Mouse (Mus musculus) adrenal gland, adult 2 months (tissue): Measurements from ENCODE around the gene Ephx4. TPM values are rescaled to one million over a fixed set of nuclear protein-coding genes. Genes with fewer than 3 reads are reported as not detected.

Experiments
- DNase-seq: peaks from one replicate; pipeline ENCODE4 v3.0.0; 2021
- polyA plus RNA-seq: library from polyadenylated mRNA; depleted of rRNA; stranded (reverse); fragments of >200 nt; gene quantifications from 2 replicates; pipeline ENCODE4 v1.2.3, GENCODE M21; 2012; rRNA removed
- total RNA-seq, 2 experiments: library from RNA; stranded (reverse); gene quantifications; 2 replicates each; pipeline ENCODE4 v1.2.3; 2021

The Ephx4 gene
- total and polyA plus RNA-seq, 3 experiments: 0.89 to 1.5 (median 1.1) TPM

- DNase-seq: no peak
Measured at GRCm38 (mm10) chr5:107434001-107434400, 31.5 kb downstream of the Ephx4 start.

GRCm38 (mm10) chr5:107436185-107436584, 33.6 kb downstream of the Ephx4 start:
- no peak for DNase-seq

DNA sequence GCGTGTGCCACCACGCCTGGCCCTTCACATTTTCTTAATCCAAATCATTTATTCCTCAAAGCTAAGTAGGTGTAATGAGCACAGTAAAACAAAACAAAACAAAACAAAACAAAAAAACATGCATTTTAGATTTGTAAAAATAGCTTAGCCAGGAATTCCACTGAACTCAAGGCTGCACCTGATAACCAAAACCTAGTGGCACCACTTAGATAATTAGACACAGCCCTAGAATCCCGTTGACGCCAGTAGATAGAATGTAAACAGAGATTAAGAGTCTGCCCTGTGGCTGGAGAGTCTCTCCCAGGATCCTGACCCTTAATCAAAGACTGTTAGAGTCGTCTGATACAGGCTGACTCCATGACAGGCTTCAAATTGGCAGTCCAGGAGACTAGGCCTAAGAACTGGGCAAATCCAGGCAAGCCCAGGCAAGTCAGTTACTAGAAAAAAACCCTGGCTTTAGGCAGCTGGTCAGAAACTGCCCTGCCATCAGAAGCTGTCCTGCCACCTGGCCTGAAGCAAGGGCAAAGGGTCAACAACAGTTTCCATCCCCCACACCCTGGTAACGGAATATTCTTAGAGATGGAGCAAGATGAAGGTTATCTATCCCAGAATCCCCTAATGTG, 34.2 kb downstream of the Ephx4 start:
- DNase-seq: no peak

- DNase-seq: peak; percentile 94
Measured at GRCm38 (mm10) chr5:107437464-107438281, 35.1 kb downstream of the Ephx4 start, which contains the start of gene Btbd8. Gene Btbd8, plus strand, starts transcription at chr5:107437997.

DNA sequence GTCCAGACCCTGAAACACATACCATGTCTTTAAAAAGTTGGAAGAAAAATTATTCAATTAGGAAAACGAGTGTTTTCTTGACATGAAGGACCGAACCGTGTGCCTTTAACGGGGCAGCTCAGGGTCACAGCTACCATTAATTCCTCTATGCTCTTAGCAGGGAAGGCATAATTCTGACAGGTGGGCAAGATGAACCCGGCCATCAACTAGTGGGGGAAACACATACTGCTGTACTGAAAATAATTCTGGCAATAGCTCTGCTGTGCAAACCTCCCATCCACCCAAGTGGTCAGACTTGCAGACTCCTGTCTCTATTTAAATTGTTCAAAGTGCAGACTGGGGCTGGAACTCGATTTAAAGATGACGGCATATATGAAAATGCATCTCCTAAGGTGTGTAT, 35.8 kb downstream of the Ephx4 start:
- no peak for DNase-seq

GRCm38 (mm10) chr5:107441881-107442280, 39.3 kb downstream of the Ephx4 start:
- DNase-seq: no peak

DNA sequence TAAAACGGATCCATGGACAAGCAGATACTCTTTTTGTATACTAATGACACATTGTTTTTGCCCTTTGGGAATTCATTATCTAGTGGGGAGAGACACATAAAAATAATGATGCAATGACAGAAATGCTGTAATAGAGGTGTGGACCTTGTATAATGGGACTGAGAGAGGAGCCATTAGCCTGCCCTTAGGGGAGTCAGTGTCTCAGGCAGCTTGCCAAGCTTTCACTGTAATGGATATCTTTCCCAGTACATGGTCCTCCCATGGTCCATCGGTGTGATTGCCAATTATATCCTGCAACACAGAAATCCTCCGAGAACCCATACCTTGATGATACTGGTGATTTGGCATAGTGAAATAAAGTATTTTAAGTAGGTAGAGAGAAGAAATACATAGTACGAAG, 41.7 kb downstream of the Ephx4 start:
- DNase-seq: no peak

DNA sequence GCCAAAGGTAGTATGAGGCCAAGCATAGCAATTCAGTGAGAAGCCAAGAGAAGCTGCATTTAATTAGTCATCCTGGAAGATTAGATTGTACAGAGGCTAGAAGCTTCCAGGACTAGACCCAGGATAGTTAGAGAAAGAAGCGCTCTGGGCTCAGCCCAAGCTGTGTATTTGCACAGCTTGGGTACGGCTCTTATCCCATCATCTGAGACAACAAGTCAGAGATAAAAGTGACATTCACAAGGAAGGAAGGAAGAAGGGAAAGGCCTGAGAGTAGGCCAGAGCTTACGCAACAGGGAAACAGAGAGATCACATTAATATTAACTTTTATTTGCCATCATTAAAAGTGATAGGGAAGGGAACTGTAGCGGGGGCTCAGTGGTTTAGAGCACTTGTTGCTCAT, 45.4 kb downstream of the Ephx4 start:
- DNase-seq: no peak

DNA sequence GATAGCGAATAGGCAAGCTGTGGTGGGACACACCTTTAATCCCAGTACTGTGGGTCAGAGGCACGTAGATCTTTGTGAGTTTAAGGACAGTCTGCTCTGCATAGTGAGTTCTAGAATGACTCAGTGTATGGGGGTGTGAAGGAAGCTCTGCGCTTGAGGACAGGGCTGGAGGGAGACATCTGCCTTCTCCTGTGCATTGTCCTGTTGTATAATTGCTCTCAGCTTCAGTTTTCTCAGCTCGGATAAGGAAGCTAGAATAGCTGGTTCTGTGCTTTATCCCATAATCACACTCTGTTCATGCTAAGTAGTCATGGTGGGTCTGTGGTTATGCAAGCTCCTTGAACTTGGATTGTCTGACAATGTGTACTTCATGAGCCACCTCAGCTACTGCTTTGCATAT, 46.2 kb downstream of the Ephx4 start:
- no peak for DNase-seq

DNA sequence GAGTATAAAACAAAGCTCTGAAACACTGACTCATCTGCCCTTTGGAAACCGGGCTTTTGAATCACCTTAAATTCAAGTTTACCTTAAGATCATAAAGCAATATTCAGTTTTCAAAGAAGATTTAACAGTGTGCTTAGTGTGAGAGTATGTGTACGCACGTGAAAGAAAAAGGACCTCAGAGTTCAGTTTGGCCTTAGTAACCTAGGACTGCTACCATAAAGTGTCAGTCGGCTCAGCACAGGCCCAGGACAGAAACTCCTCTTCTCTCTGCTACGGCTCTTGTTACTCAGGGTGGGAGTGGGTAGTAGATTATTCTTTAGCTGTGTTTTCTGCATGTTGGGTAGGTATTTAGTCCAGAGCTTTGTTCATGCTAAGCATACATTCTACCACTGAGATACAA, 47.1 kb downstream of the Ephx4 start:
- DNase-seq: no peak

- no peak for DNase-seq
Measured at GRCm38 (mm10) chr5:107450299-107450698, 47.8 kb downstream of the Ephx4 start.

- no peak for DNase-seq
Measured at GRCm38 (mm10) chr5:107462147-107463076, 59.9 kb downstream of the Ephx4 start.

GRCm38 (mm10) chr5:107466501-107466900, 64.0 kb downstream of the Ephx4 start:
- no peak for DNase-seq

DNA sequence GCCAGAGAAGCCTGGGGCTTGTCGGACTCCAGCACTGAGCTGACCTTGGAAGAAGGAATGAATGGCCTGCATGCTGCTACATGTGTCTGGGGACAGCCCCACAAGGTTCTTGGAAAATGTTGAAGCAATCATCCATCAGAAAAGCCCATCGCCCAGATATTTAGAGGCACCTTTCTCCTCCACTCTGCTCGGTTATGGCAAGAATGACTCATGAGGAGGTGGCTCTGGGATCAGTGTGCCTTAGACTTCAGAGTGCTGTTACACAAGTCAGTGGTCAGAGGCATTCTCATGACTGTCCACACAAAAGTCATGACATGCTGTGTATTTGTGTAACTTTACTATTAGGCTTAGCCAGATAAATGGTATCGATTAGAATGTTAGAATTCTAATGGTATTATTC, 64.6 kb downstream of the Ephx4 start:
- DNase-seq: peak; percentile 8

DNA sequence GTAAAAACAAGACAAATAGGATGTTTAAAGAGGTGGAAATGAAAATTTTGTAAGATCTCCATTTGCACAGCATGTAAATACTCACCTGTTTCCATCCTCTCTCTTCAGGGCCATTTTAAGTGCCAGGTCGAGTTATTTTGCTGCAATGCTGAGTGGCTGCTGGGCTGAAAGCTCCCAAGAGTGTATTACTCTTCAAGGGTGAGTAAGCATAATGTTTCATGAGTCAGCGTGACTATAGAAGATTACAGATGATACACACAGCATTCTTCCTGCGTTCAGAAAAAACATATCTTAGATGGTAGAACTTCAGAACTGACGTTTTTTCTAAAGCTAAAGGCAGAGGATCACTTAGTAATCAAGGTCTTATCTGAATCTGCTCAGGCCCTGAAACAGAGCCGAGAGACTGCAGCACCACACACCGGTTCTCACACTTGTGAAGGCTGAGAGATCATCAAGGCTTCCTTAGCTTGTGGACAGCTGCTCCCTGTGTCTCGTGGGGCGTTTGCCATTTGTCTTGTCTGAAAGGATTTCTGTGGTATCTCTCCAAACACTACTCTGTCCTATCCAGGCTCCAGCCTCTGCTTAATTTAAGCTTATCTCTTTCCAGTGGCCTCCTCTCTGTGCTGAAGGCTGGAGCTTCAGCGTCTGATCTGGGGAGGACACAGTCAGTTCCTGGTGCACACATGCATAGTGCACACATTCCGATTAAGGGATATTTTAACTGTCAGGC, 68.2 kb downstream of the Ephx4 start:
- no peak for DNase-seq

Other genes with a start within 250 kb of the Ephx4 start
- gene Tgfbr3, start 113.1 kb upstream of the Ephx4 start, total RNA-seq: 100 to 1,000 TPM; 206 to 233 TPM
- 133 and 171 TPM in 2 replicates for gene Tgfbr3, start 113.1 kb upstream of the Ephx4 start, polyA plus RNA-seq
- 1 to 10 TPM; 1.2 to 4.4 TPM for gene Brdt, start 71.6 kb upstream of the Ephx4 start, total RNA-seq
- 1.3 and 1.7 TPM in 2 replicates for gene Brdt, start 71.6 kb upstream of the Ephx4 start, polyA plus RNA-seq
- gene Lpcat2b, start 28.8 kb downstream of the Ephx4 start, total RNA-seq: not detected
- not detected in 2 replicates for gene Lpcat2b, start 28.8 kb downstream of the Ephx4 start, polyA plus RNA-seq
- 1 to 10 TPM; 4.4 to 8.5 TPM for gene Btbd8, start 35.3 kb downstream of the Ephx4 start, total RNA-seq
- 0.41 and 0.58 TPM in 2 replicates for gene Btbd8, start 35.3 kb downstream of the Ephx4 start, polyA plus RNA-seq
- gene Gm42669, start 104.9 kb downstream of the Ephx4 start, total RNA-seq: not detected
- 0.07 TPM in 1 of 2 replicates, not detected in the other for gene Gm42669, start 104.9 kb downstream of the Ephx4 start, polyA plus RNA-seq
- not detected for gene 1700028K03Rik, start 132.0 kb downstream of the Ephx4 start, total RNA-seq
- gene 1700028K03Rik, start 132.0 kb downstream of the Ephx4 start, polyA plus RNA-seq: 0.03 TPM in 1 of 2 replicates, not detected in the other
- 10 to 100 TPM; 13.2 to 14.5 TPM for gene Rpap2, start 194.6 kb downstream of the Ephx4 start, total RNA-seq
- 1.5 and 2.5 TPM in 2 replicates for gene Rpap2, start 194.6 kb downstream of the Ephx4 start, polyA plus RNA-seq
- gene Glmn, start 195.2 kb downstream of the Ephx4 start, total RNA-seq: 1 to 10 TPM; 5.3 to 8.3 TPM
- 0.26 and 0.66 TPM in 2 replicates for gene Glmn, start 195.2 kb downstream of the Ephx4 start, polyA plus RNA-seq